Mouse (Mus musculus) regulatory T cell (primary cell): ENCODE results near the gene Gm20388.

ENCODE experiments used
- in situ Hi-C: fragments of 300-600 bp; cut with MboI, MseI; formaldehyde crosslinking; loops from one replicate; pipeline ENCODE4 v1.15.1; 2025; ENCODE audit warnings: high pct_unique_total_duplicates

Gene Gm20388

DNA sequence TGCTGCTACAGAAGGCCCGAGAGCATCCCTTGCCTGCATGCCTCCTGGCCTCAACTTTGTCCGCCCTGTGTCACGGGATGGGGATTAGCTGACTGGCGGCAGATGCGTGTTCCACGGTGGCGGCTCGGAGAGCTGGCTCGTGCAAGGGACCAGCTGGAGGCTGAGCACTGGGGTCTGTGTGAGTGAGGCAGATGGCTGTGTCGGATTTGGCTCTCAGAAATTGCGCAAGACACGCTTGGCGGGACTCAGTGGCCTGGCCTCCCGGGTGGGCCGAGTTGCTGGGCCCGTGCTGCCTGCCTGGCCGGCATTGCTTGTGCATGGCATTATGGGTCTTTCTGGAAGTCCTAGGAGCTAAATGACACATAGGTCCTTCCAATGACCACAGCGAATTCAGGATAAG, 398.7 kb downstream of the Gm20388 start:
- in situ Hi-C loops = no loop called here

DNA sequence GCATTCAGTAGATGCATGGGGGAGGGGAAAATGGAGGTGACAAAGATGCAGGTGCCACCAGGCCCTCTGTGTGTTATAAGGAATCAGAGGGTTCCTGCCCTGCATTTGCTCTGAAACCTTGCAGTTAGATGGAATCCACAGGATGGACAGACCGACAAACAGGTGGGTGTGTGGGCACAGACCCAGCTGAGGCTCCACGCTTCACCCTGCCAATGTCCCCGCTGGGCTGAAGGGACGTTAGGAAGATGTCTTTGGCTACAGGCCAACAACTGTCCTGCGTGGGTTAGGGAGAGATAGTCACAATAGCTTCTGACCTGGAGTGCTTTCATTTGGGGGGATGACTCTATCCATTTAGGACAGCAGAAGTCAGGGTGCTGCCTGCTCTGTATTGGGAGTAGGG, 399.4 kb downstream of the Gm20388 start:
- in situ Hi-C loops = no loop called here

DNA sequence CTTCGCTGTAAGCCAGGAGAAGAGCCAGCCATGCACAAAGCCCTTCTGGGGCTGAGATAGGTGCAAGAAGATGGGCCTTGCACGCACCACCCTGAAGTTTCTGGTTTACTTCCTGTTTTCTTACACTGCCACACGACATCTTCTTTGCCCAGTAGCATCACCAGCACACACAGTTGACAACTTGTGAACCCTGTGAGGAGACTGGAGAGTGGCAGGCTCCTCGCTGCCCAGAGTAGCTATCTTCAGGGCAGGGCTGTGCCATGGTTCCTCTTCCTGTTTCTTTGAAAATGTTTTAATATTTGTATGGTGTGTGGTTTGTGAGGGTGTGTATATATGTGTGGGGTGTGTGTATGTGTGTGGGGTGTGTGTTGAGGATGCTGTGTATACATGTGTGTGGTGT, 401.8 kb downstream of the Gm20388 start:
- in situ Hi-C loops = no loop called here

DNA sequence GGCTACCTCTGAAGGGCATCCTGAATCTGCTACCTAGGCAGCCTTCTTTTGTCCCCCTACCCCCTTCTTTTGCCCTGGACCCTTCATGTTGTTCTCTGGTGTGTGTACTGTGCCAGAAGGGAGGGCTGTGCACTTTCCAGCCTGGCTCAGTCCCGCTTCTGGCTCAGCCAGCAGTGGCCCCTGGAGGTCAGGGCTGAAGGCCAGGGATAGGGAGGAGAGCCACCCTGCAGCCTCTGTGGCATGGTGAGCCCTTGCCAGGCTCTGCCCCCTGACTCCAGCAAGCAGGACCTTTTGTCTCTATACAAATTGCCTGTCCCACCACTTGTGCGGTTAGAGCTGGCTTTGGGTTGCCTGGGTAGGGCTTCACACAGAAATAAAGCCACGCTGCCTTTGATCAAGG, 403.0 kb downstream of the Gm20388 start:
- in situ Hi-C loops = no loop called here

DNA sequence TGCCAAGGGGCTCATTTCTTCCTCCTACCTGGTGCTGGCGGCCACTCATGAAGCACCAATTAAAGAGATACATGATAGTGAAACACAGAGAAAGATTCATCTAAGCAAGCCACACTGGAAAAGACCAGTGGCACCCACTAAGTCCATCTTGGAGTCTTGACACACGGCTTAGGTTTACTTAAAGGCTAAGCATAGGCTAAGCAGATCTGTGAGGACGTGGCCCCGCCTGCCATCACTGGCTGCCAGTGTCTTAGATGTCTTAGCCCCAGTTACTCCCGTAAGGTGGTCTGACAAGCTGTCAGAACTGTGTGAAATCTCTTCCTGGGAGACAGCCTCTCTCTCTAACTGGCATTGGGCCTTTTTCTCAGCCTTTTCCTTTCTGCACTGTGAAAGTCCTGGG, 404.3 kb downstream of the Gm20388 start:
- in situ Hi-C loops = no loop called here

DNA sequence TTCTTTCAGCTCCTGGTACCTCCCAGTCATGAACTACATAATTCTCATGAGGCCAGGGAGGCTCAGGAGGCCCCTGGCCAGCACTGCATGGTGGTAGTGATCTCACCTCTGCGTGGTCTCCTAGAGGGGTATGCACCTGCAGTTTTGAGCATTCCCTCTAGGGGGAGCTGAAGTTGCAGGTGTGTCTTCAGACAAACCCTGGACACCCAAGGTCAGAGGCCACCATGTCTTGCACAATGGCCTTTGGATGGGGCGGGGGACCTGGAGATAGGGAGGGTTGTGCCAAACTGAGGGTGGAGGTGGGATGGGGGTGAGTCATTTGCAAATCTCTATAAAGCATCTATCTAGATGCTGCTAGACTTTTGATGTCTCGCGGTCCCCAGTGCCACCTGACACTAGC, 405.0 kb downstream of the Gm20388 start:
- in situ Hi-C loops = no loop called here

DNA sequence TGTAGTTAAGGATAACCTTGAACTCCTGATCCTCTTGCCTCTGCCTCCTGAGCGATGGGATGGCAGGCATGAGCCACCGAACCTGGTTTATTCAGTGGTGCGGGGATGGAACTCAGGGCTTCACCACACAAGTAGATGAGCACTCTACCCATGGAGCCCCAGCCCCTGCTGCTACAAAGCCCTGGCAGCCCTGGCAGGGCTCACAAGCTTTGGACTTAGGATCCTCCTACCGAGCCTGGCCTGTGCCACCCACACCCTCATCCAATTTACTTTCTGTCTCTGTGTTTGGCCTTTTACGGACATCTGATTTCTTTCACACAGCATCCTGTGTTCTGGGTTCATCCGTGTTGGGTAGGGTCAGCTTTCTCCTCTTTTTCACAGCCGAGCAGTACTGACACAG, 406.1 kb downstream of the Gm20388 start:
- in situ Hi-C loops = no loop called here

DNA sequence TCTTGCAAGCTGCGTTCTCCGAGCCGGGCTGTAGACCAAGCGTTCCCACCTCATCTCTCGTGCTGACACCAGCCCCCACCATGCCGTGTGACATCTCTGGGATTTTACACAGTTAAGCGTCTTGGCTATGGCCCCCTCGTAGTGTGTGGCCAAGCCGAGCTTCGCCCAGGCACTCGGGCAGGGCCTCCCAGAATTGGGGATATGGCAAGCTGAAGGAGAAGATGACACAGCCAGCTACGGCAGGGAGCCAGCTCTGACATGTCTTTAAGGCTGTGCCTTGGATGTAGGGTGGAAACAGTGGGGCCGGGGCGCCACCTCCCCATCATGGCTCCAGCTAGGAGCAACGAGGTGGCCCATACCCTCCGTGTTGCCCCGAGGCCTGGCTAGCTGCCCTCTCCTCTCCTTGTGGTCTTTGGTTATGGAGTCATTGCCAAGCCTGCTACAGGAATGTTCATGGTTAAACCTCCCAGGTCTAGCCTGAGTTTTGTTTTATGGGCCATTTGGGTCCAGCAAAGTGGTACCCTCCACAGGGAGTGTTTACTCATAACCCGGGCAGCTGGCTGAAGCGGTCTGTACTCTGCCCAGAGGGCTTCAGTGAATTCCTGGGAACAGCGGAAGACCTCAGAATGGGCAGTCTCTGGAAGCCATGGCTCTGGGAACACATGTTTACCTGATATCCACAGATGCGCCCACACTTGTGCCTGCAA, 406.6 kb downstream of the Gm20388 start:
- in situ Hi-C loops = no loop called here

DNA sequence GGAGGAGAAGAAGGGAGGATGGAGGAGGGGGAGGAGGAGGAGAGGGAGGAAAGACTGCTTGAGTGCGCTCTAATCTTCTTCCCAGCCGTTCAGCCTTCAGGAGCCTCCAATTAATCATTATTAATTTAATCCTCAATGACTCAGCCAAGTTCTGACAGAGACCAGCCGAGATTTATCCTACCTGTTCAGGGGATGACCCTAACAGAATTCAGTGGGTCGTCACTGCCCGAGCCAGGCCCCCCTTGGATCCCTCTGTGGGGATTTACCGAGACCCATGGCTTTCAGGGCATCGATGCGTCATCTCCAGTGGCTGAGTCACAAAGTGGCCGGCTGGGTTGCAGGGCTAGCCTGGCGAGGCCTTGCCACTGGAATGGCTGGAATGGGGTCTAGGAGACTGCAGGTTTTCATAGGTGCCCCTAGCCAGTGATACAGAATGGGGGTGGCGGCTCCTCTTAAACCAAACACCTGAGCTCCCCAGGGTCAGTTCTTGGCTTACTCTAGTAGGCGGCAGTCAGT, 407.9 kb downstream of the Gm20388 start:
- in situ Hi-C loops = no loop called here

DNA sequence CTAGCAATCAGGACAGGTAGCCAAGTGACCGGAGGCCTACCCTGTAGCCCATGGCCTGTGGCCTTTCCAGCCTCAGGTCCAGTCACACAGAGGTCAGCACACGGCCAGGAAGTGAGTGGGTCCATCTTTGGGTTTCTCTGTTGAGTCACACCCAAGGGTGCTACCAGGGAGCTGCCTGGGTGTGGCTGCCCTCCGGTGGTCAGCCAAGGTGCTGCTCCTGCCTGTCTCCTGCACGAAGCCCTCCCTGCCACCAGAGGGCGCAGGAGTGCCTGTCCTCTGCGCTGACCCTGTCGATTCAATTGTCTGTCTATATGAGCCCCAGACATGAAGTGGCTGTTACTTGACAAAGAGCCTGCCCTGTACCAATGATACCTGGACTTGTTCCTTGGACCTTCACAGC, 408.8 kb downstream of the Gm20388 start:
- in situ Hi-C loops = no loop called here

DNA sequence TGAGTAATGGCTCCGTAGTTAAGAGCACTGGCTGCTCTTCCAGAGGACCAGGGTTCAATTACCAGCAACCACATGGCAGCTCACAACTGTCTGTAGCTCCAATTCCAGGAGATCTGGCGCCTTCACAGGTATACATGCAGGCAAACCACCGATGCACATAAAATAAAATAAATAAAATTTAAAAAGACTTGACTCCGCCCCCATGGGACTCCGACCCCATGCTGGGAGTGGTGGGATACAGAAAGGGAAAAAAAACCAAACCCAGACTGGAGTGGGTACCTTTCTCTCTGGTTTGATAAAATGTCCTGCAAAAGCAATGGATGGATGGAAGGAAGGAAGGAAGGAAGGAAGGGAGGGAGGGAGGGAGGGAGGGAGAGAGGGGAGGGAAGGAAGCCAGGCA, 409.5 kb downstream of the Gm20388 start:
- in situ Hi-C loops = no loop called here

DNA sequence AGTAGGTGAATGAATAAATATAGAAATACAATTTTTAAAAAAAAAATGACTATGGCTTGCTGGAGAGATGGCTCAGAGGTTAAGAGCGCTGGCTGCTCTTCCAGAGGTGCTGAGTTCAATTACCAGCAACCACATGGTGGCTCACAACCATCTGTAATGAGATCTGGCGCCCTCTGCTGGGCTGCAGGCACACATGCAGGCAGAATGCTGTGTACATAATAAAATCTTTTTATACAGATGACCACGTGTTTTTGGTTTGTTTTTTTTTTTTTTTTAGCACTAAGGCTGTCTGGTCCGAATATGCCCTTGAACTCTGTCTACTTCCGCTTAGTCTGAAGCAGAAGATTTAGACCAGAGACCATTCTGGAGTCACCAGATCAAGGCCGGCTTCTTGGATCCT, 411.1 kb downstream of the Gm20388 start:
- in situ Hi-C loops = no loop called here

DNA sequence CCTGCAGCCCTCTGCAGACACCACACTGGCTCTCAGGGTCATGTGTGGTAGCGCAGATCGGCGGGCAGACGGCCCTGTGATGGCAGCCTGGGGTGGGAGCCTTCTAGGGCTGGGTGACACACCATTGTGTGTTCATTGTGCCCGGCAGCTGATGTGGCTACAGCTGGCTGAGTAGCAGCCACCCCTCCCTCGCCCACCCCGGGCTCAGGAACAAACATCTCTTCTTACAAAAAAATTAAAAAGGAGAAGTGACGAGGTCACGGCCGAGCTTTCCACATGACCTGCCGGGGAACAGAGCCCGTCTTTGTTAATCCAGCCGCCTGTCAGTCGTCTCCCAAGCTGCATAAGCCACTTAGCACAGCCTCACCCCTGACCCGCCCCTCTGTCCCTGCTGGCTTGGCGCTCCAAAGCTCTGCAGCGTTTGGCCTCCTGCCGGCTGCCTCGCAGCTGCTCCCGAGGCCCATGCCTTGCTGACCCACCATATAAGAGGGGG, 412.4 kb downstream of the Gm20388 start:
- in situ Hi-C loops = no loop called here

DNA sequence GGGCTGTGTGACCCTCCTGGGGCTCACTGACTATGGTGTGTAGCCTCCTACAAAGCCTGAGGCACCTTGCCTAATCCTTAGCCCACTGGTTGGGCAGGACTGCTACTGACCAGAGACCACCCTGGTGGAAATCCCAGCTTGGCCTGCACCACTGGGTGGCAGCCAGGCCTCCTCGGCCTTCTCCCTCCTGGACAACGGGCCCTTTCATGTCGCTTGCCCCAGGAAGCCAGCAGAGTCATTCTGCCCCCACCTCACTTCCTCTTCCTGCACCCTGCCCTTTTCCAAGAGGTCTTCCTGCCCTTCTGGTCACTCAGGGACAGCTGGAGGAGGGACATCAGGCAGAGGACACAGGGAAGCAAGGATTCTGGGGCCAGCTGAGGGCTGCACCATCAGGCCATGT, 413.9 kb downstream of the Gm20388 start:
- in situ Hi-C loops = no loop called here

DNA sequence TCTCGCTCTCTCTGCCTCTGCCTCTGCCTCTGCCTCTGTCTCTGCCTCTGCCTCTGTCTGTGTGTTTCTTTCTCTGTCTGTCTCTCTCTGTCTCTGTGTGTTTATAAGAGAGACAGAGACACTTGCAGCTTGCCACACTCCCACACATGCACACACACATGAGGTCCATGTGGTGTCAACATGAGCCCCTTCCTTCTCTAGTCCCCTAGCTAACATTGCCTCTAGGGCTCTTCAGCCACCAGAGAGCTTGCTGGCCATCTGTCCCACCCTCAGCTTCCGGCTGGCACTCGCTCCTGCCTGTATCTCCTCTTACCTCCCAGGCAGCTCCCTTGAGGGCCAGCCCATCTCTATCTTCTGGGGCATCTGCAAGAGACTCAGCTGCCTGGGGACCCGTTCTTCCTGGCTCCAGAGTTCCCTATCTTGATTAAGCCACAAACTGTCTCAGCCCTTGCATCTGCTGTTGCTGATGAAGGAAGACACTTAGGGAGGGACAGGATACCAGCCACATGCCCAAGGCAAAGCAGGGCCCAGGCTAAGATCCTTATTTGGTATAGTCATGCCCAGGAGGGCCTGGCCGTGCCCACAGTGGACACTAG, 414.6 kb downstream of the Gm20388 start:
- in situ Hi-C loops = no loop called here

DNA sequence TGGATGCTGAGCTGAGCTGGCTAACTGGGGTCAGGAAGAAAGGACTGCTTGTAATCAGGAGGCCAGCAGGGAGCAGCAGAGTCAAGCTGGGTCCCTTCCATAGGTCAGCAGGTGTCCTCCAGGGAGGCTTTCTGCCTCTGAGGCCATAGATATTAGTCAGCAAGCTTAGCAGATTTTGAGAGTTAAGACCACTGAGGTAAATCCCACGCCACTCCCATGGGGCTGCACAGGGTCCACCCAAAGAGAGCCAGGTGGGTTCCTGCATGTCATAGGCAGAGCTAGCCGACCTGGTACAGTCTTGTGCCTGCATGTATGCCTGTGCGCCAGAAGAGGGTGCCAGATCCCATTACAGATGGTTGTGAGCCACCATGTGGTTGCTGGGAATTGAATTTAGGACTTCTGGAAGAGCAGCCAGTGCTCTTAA, 416.5 kb downstream of the Gm20388 start:
- in situ Hi-C loops = no loop called here

DNA sequence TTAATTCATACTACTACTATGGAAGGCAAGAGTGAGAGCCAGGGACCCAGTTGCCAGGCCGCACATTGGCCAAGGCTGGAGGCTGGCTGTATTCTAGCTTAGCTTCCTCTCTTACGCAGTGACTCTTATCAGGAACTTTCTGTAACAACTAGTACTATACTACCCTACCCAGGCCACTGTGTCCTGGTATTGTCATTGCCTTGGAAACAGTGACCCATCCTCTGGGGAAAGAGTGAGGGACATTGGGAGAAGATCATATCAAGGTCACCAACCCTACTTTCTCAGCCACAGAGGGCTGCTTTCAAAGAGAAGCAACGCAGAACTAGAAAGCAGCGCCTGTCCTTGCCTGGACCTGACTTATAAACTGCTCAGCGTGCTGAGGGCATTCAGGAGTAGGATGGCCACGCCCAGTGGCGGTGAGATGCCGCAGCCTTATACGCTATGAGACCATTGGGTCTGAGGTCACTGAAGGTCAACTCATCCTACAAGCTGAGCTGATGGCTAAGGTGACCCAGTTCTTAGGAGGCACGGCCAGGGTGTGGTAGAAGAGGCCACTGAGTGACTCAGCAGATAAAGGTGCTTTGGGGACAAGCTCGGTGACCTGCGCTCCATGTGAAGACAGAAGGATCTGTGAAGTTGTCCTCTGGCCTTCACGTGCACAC, 417.9 kb downstream of the Gm20388 start:
- in situ Hi-C loops = no loop called here

DNA sequence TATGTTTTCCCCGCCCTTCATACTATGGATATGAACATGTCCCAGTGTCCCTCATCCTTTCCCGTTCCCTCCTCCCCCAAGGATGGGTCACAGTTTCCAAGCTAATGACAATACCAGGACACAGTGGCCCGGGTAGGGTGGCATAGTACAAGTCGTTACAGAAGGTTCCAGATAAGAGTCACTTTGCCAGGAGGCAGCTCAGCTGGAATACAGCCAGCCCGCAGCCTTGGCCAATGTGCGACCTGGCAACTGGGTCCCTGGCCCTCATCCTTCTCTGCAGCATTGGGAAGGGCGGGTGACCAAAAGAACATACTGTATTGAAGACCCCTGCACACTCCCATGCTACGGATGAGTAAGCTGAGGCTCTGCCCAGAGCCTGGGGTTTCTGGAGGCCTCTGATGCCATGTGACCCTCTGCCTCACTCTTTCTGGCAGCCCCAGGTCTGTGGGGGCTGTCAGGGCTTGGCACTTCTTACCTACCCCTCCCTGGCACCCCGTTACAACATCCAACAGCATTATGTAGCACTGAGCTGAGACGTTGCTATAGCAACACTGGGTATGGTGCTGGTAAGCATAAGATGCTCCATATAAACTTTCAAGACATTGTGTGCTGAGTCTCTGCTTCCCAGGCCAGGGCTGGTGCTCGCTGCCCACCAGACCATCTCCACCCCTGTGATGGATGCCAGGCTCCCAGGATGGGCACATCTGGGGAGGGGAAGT, 418.5 kb downstream of the Gm20388 start:
- in situ Hi-C loops = no loop called here

DNA sequence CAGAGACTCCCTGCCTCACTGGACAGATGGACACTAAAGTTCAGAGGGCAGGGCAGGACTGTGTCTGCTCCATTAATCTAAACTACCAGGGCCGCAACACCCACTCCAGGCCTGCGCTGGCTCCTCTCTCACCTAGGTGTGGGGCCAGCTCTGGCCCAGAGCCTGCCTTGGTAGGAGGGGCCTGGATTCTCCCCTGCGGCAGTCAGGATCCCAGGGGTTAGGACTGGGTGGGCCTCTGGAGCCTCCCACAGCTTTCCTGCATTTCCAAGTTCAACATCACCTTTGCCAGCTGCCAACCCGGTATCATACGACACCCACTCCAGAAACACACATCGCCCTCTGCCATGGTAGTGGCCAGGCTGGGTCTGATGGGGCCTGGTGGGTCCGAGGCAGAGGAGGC, 420.4 kb downstream of the Gm20388 start:
- in situ Hi-C loops = no loop called here

DNA sequence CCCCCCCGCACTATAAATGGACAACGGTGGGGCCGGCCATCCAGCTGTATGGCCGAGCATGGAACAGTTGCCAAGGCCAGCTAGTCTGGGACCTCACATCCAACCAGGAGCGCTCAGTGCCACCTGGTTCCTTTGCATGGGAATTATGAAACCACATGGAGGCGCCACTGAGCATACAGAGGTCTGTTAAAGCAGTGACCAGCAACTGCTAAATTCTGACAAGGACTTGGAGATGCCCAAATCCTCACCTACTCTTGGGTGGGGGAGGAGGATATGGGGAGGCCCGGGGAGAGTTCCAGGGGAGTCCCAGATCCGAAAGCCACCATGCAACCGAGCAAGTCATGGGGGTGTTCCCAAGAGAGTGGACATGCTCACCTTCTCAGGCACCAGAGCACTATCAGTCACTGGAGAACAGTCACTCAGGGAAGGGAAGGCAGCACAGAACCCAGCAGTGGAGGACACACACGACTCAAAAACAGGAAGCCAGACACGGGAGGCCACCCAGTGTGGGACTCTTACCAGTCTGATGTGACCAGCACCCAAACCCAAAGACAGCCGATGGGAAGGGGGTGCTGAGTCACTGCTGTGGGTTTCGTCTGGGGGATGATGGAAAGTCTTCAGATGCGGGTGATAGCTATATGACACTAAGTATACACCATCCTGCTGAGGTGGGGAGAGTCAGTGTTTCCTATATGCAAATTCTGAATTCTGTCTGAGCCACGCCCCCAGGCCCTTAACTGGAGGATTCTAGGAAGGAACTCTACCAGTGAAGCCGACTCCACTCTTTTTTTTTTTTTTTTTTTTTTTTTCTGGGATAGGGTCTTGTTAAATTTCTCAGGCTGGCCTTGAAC, 422.0 kb downstream of the Gm20388 start:
- in situ Hi-C loops = no loop called here

DNA sequence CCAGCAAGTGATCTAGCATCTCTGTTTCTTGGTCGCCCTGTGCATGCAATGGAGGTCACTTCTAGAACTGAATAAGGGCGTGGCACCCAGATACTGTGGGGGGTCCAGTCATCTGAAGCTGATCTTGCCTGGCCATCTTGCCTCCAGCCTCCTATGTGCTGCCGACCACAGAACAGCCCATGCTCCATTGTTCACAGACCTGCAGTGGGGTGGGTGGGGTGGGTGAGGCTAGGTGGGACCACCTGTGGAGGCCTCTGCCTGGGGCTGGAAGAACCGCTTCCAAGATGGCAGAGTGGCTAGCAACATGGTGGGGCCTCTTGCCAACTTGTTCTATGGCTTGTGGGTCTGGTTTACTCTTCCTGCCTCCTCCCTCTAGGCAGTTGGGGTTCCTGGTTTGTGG, 423.0 kb downstream of the Gm20388 start:
- in situ Hi-C loops = no loop called here
